Mouse (Mus musculus): ENCODE measurements at regions not wholly inside any gene's neighbourhood (a gene's known extent, or its start where the extent isn't known, plus 50 kb on each side); places are given as distances from the start of the nearest gene placed in this dataset.

DNA sequence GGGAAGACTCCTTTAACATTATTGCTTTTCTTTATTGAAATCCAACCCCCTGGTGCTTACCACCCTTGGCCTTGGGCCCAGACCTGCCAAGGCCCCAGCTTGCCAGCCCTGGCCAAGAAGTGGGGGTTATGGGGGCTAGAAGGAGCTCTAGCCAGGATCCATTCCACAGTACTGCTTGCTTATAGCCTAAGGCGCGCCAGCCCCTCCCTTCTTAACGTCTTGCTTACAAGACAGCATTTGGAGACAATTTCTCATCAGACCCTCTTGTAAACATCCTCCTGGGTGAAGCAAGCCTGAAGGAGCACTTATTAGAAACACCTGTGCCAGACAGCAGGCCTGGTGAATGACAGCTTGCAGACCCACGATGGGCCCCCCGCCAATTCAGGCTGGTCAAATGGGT is 179.3 kb downstream of the Cyp26b1 start:
- no peak for ATAC-seq (replicated peaks; ENCODE audit: low FRiP score)
- no peak overlapping the region for H3K4me2 ChIP-seq
- WGBS: 71% methylated on average over 5 of the region's 5 CpGs
- no peak overlapping the region for H3K9ac ChIP-seq (ENCODE audit: low read depth, low read length)
- DNase-seq (ENCODE audit: low spot score): no peak
- H3K27ac ChIP-seq (ENCODE audit: low read depth, low read length): no peak overlapping the region
- H3K9me3 ChIP-seq (ENCODE audit: control insufficient read depth, low read length): no peaks in the 10 kb centered on the region
- no peaks in the 10 kb centered on the region for H3K4me1 ChIP-seq (replicated peaks; ENCODE audit: control insufficient read depth, insufficient read depth, low read length)
- no peak overlapping the region for H3K4me3 ChIP-seq (ENCODE audit: low read depth, low read length)
- H3K27me3 ChIP-seq (replicated peaks; ENCODE audit: control insufficient read depth, insufficient read depth, low read length): no peaks in the 10 kb centered on the region; the same call in 1 of the 2 replicates
- H3K36me3 ChIP-seq (ENCODE audit: control insufficient read depth, insufficient read depth, low read length): no peaks in the 10 kb centered on the region

DNA sequence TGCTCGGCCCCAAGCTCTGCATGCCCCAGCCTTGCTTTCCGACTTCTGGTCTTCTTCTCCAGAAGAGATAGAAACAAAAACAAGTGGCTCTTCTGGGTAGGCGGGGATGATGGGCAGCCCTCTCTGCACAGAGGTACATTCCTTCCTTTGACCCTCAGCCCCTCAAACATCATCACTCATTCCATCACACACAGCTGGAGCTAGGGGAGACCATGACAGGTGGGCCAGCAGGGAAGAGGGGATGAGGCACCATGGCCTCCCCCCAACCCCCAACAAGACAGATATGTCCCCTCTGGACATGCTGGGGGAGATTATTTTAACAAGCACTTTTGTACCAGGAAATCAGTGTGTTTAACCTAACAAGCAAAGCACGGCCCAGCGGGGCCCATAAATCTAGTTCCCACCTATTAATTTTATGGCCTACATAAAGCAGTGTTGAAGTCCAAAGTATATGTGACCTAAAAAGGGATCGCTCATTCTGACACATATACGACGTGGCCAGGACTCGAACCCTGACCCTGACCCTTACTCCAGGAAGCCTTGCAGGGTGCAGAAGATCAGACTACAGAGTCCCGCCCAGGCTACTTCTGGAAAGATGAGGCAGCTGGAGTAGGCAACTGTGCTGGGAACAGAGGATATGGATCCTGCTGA is 183.7 kb downstream of the Cyp26b1 start:
- ATAC-seq (replicated peaks; ENCODE audit: low FRiP score): no peak
- Histone ChIP-seq H3K4me3 (ENCODE audit: low read depth, low read length) (no peak overlapping the region), H3K27ac (ENCODE audit: low read depth, low read length) (no peak overlapping the region), H3K27me3 (replicated peaks; ENCODE audit: control insufficient read depth, insufficient read depth, low read length) (no peaks in the 10 kb centered on the region), H3K9me3 (ENCODE audit: control insufficient read depth, low read length) (no peaks in the 10 kb centered on the region), H3K4me2 (no peak overlapping the region), H3K36me3 (ENCODE audit: control insufficient read depth, insufficient read depth, low read length) (no peaks in the 10 kb centered on the region), H3K9ac (ENCODE audit: low read depth, low read length) (no peak overlapping the region), H3K4me1 (replicated peaks; ENCODE audit: control insufficient read depth, insufficient read depth, low read length) (no peaks in the 10 kb centered on the region)
- no peak for DNase-seq (ENCODE audit: low spot score)
- WGBS: 75% methylated on average over 10 of the region's 10 CpGs

DNA sequence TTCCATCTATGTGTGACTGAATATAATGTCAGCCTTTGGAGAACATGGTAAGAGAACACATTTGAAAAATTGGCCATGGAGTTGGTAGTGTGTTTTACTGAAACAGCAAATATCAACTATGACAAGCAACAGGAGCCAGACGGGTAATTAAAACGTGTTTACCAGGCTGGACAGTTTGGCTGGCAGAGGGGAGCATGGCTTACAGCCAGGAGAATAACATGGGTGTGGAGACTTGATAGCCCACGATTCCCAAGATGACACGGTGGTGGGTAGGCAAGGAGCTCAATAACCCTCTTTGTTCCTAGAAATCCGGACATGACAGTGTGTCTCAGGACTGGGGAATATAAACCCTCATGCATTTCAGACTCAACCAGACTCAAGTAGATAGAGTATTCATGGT is 185.2 kb downstream of the Cyp26b1 start:
- no peaks in the 10 kb centered on the region for H3K4me1 ChIP-seq (replicated peaks; ENCODE audit: control insufficient read depth, insufficient read depth, low read length)
- DNase-seq (ENCODE audit: low spot score): no peak
- H3K4me2 ChIP-seq: no peak overlapping the region
- H3K9me3 ChIP-seq (ENCODE audit: control insufficient read depth, low read length): no peaks in the 10 kb centered on the region
- H3K27ac ChIP-seq (ENCODE audit: low read depth, low read length): no peak overlapping the region
- no peak overlapping the region for H3K9ac ChIP-seq (ENCODE audit: low read depth, low read length)
- no peak overlapping the region for H3K4me3 ChIP-seq (ENCODE audit: low read depth, low read length)
- WGBS: 78% methylated on average over 5 of the region's 5 CpGs
- no peaks in the 10 kb centered on the region for H3K27me3 ChIP-seq (replicated peaks; ENCODE audit: control insufficient read depth, insufficient read depth, low read length)
- no peak for ATAC-seq (replicated peaks; ENCODE audit: low FRiP score)
- H3K36me3 ChIP-seq (ENCODE audit: control insufficient read depth, insufficient read depth, low read length): no peaks in the 10 kb centered on the region

DNA sequence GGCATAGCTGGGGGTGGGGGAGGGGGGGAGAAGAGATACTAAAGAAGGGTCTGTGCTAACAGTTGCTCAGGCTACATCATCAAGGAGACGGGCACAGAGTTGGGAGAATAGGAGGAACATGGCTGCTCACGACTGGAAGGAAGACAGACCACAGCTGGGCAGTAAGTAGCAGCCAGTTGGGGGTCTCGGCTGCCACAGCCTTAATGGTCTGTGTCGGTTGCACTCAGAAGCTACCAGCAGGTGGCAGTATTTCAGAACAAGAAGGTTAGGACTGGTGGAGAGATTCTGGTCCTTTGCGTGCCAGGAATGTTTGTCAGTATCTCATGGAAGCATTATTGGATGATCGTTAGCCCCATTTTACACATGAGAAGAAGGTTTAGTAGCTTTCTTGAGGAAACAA is 185.9 kb downstream of the Cyp26b1 start:
- Histone ChIP-seq H3K9ac (ENCODE audit: low read depth, low read length) (no peak overlapping the region), H3K27me3 (replicated peaks; ENCODE audit: control insufficient read depth, insufficient read depth, low read length) (no peaks in the 10 kb centered on the region), H3K4me3 (ENCODE audit: low read depth, low read length) (no peak overlapping the region), H3K4me2 (no peak overlapping the region), H3K9me3 (ENCODE audit: control insufficient read depth, low read length) (no peaks in the 10 kb centered on the region), H3K36me3 (ENCODE audit: control insufficient read depth, insufficient read depth, low read length) (no peaks in the 10 kb centered on the region), H3K27ac (ENCODE audit: low read depth, low read length) (no peak overlapping the region), H3K4me1 (replicated peaks; ENCODE audit: control insufficient read depth, insufficient read depth, low read length) (no peaks in the 10 kb centered on the region)
- DNase-seq (ENCODE audit: low spot score) (no peak), ATAC-seq (replicated peaks; ENCODE audit: low FRiP score) (no peak)
- 11% methylated on average over 6 of the region's 6 CpGs for WGBS

DNA sequence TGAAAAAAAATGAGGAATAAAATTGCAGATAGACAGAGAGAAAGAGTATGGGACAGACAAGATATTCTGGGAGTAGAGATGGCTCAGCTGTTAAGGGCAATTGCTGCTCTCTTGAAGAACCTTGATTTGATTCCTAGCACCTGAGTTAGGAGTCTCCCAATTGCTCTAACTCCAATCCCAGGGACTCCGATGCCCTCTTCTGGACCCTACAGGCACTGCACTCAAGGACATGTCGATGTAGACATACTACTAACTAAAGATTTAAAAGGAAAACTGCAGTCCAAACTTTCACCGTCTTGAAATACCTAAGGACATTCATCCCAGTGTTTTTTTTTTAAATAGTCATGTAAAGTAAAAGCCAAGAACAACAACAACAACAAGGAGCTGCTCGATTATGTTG is 189.0 kb downstream of the Cyp26b1 start:
- DNase-seq (ENCODE audit: low spot score): no peak
- Histone ChIP-seq H3K9ac (ENCODE audit: low read depth, low read length) (no peak overlapping the region), H3K9me3 (ENCODE audit: control insufficient read depth, low read length) (no peaks in the 10 kb centered on the region), H3K4me3 (ENCODE audit: low read depth, low read length) (no peak overlapping the region), H3K36me3 (ENCODE audit: control insufficient read depth, insufficient read depth, low read length) (no peaks in the 10 kb centered on the region), H3K4me1 (replicated peaks; ENCODE audit: control insufficient read depth, insufficient read depth, low read length) (no peaks in the 10 kb centered on the region), H3K4me2 (no peak overlapping the region), H3K27ac (ENCODE audit: low read depth, low read length) (no peak overlapping the region), H3K27me3 (replicated peaks; ENCODE audit: control insufficient read depth, insufficient read depth, low read length) (no peaks in the 10 kb centered on the region)
- WGBS: 53% methylated on average over 4 of the region's 4 CpGs
- ATAC-seq (replicated peaks; ENCODE audit: low FRiP score): no peak

DNA sequence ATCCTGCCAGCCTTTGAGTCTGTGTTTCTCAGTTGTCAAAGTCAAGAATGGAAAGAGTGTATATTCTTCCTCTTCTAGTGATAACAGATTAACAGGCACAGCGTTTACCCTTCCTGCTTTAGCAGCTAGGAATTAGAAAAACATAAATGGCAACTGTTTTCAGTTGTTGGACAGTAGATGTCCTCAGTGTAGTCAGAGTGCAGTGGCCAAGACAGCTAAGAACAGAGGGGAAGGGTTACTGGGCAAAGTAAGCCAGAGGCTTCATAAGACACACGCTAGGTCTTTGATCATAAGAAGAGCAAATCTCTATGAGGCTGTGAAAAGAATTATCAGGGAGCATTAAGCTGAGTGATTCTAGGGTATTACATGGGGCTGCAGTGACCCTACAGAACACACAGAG is 191.3 kb downstream of the Cyp26b1 start:
- no peaks in the 10 kb centered on the region for H3K27me3 ChIP-seq (replicated peaks; ENCODE audit: control insufficient read depth, insufficient read depth, low read length)
- no peak for ATAC-seq (replicated peaks; ENCODE audit: low FRiP score)

DNA sequence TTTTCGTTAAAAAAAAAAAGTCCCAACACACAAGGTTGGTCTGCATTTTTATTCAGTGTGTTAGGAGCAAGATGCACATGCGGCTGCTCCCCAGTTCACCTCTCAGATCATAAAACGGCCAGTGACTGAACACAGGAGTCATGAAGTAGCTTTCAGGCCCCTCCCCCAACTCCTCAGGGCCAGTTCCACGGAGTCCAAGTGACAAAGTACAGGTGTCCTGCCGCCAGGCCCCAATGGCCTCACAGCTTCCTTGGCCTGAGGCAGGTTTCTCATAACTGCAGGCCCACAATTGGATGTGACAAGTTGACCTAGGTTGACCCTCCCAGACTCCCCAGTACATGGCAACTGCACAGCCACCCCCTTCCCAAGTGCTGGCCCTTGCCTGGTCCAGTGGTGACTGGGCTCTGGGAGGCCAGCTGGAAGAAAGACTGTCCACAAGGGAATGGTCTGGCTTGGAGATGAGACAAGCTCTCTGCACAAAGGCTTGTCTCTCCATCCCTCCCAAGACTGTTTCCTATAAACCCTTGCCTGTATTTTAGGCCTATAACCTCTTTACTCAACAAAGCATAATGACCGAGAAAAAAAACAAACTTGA is 199.1 kb downstream of the Cyp26b1 start:
- H3K27me3 ChIP-seq (replicated peaks; ENCODE audit: control insufficient read depth, insufficient read depth, low read length): no peaks in the 10 kb centered on the region
- ATAC-seq (replicated peaks; ENCODE audit: low FRiP score): no peak
- H3K9me3 ChIP-seq (ENCODE audit: control insufficient read depth, low read length): no peaks in the 10 kb centered on the region
- H3K4me3 ChIP-seq (ENCODE audit: low read depth, low read length): no peak overlapping the region
- no peak overlapping the region for H3K27ac ChIP-seq (ENCODE audit: low read depth, low read length)
- DNase-seq (ENCODE audit: low spot score): no peak
- peaks cover 12% of the 10 kb centered on the region for H3K4me1 ChIP-seq (replicated peaks; ENCODE audit: control insufficient read depth, insufficient read depth, low read length)
- no peak overlapping the region for H3K4me2 ChIP-seq
- no peak overlapping the region for H3K9ac ChIP-seq (ENCODE audit: low read depth, low read length)
- H3K36me3 ChIP-seq (ENCODE audit: control insufficient read depth, insufficient read depth, low read length): no peaks in the 10 kb centered on the region
- WGBS: 72% methylated on average over 6 of the region's 6 CpGs

More for the DNA sequence above, 191.3 kb downstream of the Cyp26b1 start:
- Histone ChIP-seq H3K27ac (ENCODE audit: low read depth, low read length) (no peak overlapping the region), H3K4me2 (no peak overlapping the region), H3K4me1 (replicated peaks; ENCODE audit: control insufficient read depth, insufficient read depth, low read length) (no peaks in the 10 kb centered on the region), H3K9ac (ENCODE audit: low read depth, low read length) (no peak overlapping the region), H3K4me3 (ENCODE audit: low read depth, low read length) (no peak overlapping the region), H3K36me3 (ENCODE audit: control insufficient read depth, insufficient read depth, low read length) (no peaks in the 10 kb centered on the region), H3K9me3 (ENCODE audit: control insufficient read depth, low read length) (no peaks in the 10 kb centered on the region)
- DNase-seq (ENCODE audit: low spot score): no peak
- 71% methylated on average over 2 of the region's 2 CpGs for WGBS

DNA sequence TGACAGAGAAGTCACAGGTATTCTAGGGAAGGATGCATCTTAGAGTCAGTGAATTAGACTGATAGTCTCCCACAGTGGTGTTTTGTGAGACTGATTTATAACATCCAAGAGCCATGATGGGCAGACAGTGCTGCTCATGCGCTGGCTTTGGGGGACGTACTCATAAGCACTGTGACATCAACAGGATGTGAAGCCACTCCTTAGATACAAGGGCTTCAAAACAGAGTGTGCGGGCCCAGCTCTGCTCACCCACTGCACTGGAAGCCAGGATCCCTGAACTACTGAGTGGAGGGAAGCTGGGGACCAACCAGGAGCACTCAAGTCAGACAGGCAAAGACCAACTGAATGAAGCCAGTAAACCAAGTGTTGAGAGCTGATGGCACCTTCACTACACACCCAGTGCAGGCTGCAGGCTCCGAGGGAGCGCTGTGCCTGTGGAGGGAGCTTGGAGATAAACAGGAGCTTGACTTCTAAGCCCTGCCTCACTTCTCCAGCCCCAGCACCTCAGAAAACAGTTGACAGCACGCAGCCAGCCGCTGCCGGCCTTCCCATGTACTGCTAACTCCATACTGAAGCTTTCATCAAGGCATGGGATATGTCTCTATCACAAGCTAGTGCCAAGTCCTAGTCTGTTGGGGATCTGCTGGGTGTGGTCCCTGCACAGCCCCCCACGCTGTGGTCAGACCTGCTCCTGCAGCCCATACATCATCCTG is 200.0 kb downstream of the Cyp26b1 start:
- Histone ChIP-seq H3K4me2 (peak overlapping the region; percentile 41; the same call in 1 of the 2 replicates), H3K9me3 (ENCODE audit: control insufficient read depth, low read length) (no peaks in the 10 kb centered on the region), H3K9ac (ENCODE audit: low read depth, low read length) (no peak overlapping the region), H3K4me3 (ENCODE audit: low read depth, low read length) (no peak overlapping the region), H3K4me1 (replicated peaks; ENCODE audit: control insufficient read depth, insufficient read depth, low read length) (peaks cover 12% of the 10 kb centered on the region), H3K27me3 (replicated peaks; ENCODE audit: control insufficient read depth, insufficient read depth, low read length) (no peaks in the 10 kb centered on the region), H3K27ac (ENCODE audit: low read depth, low read length) (no peak overlapping the region), H3K36me3 (ENCODE audit: control insufficient read depth, insufficient read depth, low read length) (no peaks in the 10 kb centered on the region)
- ATAC-seq (replicated peaks; ENCODE audit: low FRiP score): peak; percentile 55
- 57% methylated on average over 9 of the region's 9 CpGs for WGBS
- no peak for DNase-seq (ENCODE audit: low spot score)
